Mouse (Mus musculus) CH12.LX (cell line): ENCODE measurements at regions not wholly inside any gene's neighbourhood (a gene's known extent, or its start where the extent isn't known, plus 50 kb on each side); places are given as distances from the start of the nearest gene placed in this dataset.

Source experiments
- DNase-seq: peaks from one replicate; pipeline ENCODE4 v3.0.0-alpha.2; 2013; ENCODE audit errors: extremely low read depth
- H3K27ac ChIP-seq: 2 replicates; pipeline ENCODE4 v1.5.1; 2012; ENCODE audit warnings: low read depth, mild to moderate bottlenecking, control low read depth, moderate library complexity; ENCODE audit not compliant: insufficient read depth
- H3K27me3 ChIP-seq: replicated peaks from 2 replicates; pipeline ENCODE3; 2012; ENCODE audit warnings: inconsistent platforms
- H3K36me3 ChIP-seq, 2 experiments: replicated peaks in 1 of 2; 2 replicates each; pipeline versions ENCODE3 to v1.6.1; 2012; ENCODE audit warnings: inconsistent platforms in 1 of 2, low read length in 1 of 2, mild to moderate bottlenecking in 1 of 2, mixed read lengths in 1 of 2, moderate library complexity in 1 of 2; ENCODE audit not compliant: control insufficient read depth in 1 of 2, insufficient read depth in 1 of 2
- H3K4me1 ChIP-seq, 2 experiments: 2 replicates each; pipeline ENCODE4 v1.6.1; 2012; ENCODE audit warnings: inconsistent platforms in 1 of 2, moderate library complexity in 1 of 2; ENCODE audit not compliant: insufficient read depth in 2 of 2, control insufficient read depth in 1 of 2
- H3K4me2 ChIP-seq: 2 replicates; pipeline ENCODE4 v1.6.1; 2012; ENCODE audit warnings: low read depth, mild to moderate bottlenecking, control low read depth; ENCODE audit not compliant: poor library complexity, insufficient read depth, severe bottlenecking
- H3K4me3 ChIP-seq, 3 experiments: fragments of 150-350 bp in 1 of 3; sonication (generic) in 1 of 3; replicated peaks in 1 of 3; 2 replicates each; pipeline versions ENCODE3 to v1.5.1; 2011 to 2012; ENCODE audit warnings: low read depth in 2 of 3, low read length in 2 of 3, mild to moderate bottlenecking in 2 of 3, moderate library complexity in 2 of 3, control low read depth in 1 of 3, improper control_type of control experiment in 1 of 3, inconsistent platforms in 1 of 3, mixed read lengths in 1 of 3; ENCODE audit not compliant: poor library complexity in 1 of 3
- H3K79me2 ChIP-seq: replicated peaks from 2 replicates; pipeline ENCODE4 v1.6.1; 2012; ENCODE audit warnings: mild to moderate bottlenecking, moderate library complexity; ENCODE audit not compliant: control insufficient read depth, poor library complexity, insufficient read depth, severe bottlenecking; ENCODE audit errors: extremely low read depth
- H3K9ac ChIP-seq: 2 replicates; pipeline ENCODE4 v1.6.1; 2012; ENCODE audit warnings: low read depth, mild to moderate bottlenecking, control low read depth, moderate library complexity; ENCODE audit not compliant: insufficient read depth
- H3K9me3 ChIP-seq: replicated peaks from 2 replicates; pipeline ENCODE3; 2012; ENCODE audit warnings: low read length, inconsistent platforms, mixed read lengths
- BHLHE40 ChIP-seq: IDR thresholded peaks from 2 replicates; pipeline ENCODE4 v1.6.1; 2011; ENCODE audit warnings: mild to moderate bottlenecking, low read depth, low read length, improper control_type of control experiment
- CHD1 ChIP-seq: IDR thresholded peaks from 2 replicates; pipeline ENCODE4 v1.6.1; 2012; ENCODE audit warnings: low read depth, low read length, improper control_type of control experiment, inconsistent platforms
- CHD2 ChIP-seq: IDR thresholded peaks from 2 replicates; pipeline ENCODE4 v1.6.1; 2011; ENCODE audit warnings: low read length, improper control_type of control experiment
- CTCF ChIP-seq, 2 experiments: IDR thresholded peaks in 1 of 2; conservative IDR thresholded peaks in 1 of 2; 2 replicates each; pipeline ENCODE4 v1.5.1; 2011 to 2012; ENCODE audit warnings: low read depth in 2 of 2, low read length in 2 of 2, improper control_type of control experiment in 1 of 2, inconsistent platforms in 1 of 2, mild to moderate bottlenecking in 1 of 2, moderate library complexity in 1 of 2
- E2F4 ChIP-seq: IDR thresholded peaks from 2 replicates; pipeline ENCODE4 v1.6.1; 2011; ENCODE audit warnings: low read depth, low read length, improper control_type of control experiment; ENCODE audit not compliant: insufficient replicate concordance
- ELF1 ChIP-seq: IDR thresholded peaks from 2 replicates; pipeline ENCODE4 v1.6.1; 2014; ENCODE audit warnings: low read depth, mild to moderate bottlenecking, inconsistent platforms, low read length, improper control_type of control experiment
- EP300 ChIP-seq: IDR thresholded peaks from 2 replicates; pipeline ENCODE4 v1.6.1; 2011; ENCODE audit warnings: low read length, improper control_type of control experiment
- ETS1 ChIP-seq: conservative IDR thresholded peaks from 2 replicates; pipeline ENCODE4 v1.6.1; 2012; ENCODE audit warnings: low read depth, mild to moderate bottlenecking, inconsistent platforms, low read length, improper control_type of control experiment, moderate library complexity
- GABPA ChIP-seq: IDR thresholded peaks from 2 replicates; pipeline ENCODE4 v1.6.1; 2012; ENCODE audit warnings: low read depth, low read length, improper control_type of control experiment, inconsistent platforms; ENCODE audit not compliant: insufficient replicate concordance
- HCFC1 ChIP-seq: IDR thresholded peaks from 2 replicates; pipeline ENCODE4 v1.6.1; 2012; ENCODE audit warnings: low read depth, mild to moderate bottlenecking, inconsistent platforms, low read length, improper control_type of control experiment
- IRF4 ChIP-seq: IDR thresholded peaks from 2 replicates; pipeline ENCODE4 v1.6.1; 2014; ENCODE audit warnings: low read depth, mild to moderate bottlenecking, inconsistent platforms, low read length, improper control_type of control experiment
- JUN ChIP-seq: IDR thresholded peaks from 2 replicates; pipeline ENCODE4 v1.6.1; 2011; ENCODE audit warnings: low read depth, mild to moderate bottlenecking, low read length, improper control_type of control experiment, moderate library complexity; ENCODE audit not compliant: insufficient read depth
- JUND ChIP-seq: conservative IDR thresholded peaks from 2 replicates; pipeline ENCODE4 v1.6.1; 2011; ENCODE audit warnings: low read depth, low read length, improper control_type of control experiment
- KAT2A ChIP-seq: IDR thresholded peaks from 2 replicates; pipeline ENCODE4 v1.6.1; 2012; ENCODE audit warnings: low read length, improper control_type of control experiment, inconsistent platforms; ENCODE audit not compliant: insufficient replicate concordance
- MAFK ChIP-seq: IDR thresholded peaks from 2 replicates; pipeline ENCODE4 v1.6.1; 2011; ENCODE audit warnings: low read length, improper control_type of control experiment; ENCODE audit not compliant: insufficient replicate concordance
- MAX ChIP-seq: IDR thresholded peaks from 2 replicates; pipeline ENCODE4 v1.6.1; 2011; ENCODE audit warnings: low read length, improper control_type of control experiment
- MAZ ChIP-seq: IDR thresholded peaks from 2 replicates; pipeline ENCODE4 v1.6.1; 2012; ENCODE audit warnings: low read depth, mild to moderate bottlenecking, inconsistent platforms, low read length, improper control_type of control experiment, moderate library complexity
- MEF2A ChIP-seq: IDR thresholded peaks from 2 replicates; pipeline ENCODE4 v1.6.1; 2014; ENCODE audit warnings: low read depth, mild to moderate bottlenecking, inconsistent platforms, low read length, improper control_type of control experiment, borderline replicate concordance
- MXI1 ChIP-seq: IDR thresholded peaks from 2 replicates; pipeline ENCODE4 v1.6.1; 2011; ENCODE audit warnings: mild to moderate bottlenecking, low read depth, low read length, improper control_type of control experiment
- MYC ChIP-seq: IDR thresholded peaks from 2 replicates; pipeline ENCODE4 v1.6.1; 2011; ENCODE audit warnings: low read depth, mild to moderate bottlenecking, improper control_type of control experiment, low read length
- NELFE ChIP-seq: IDR thresholded peaks from 2 replicates; pipeline ENCODE4 v1.6.1; 2011; ENCODE audit warnings: low read depth, low read length, improper control_type of control experiment
- NRF1 ChIP-seq: IDR thresholded peaks from 2 replicates; pipeline ENCODE4 v1.6.1; 2014; ENCODE audit warnings: low read depth, mild to moderate bottlenecking, inconsistent platforms, low read length, improper control_type of control experiment, moderate library complexity
- PAX5 ChIP-seq: IDR thresholded peaks from 2 replicates; pipeline ENCODE4 v1.6.1; 2012; ENCODE audit warnings: low read length, inconsistent platforms, mixed read lengths
- POLR2A ChIP-seq: IDR thresholded peaks from 2 replicates; pipeline ENCODE4 v1.6.1; 2011; ENCODE audit warnings: low read depth, mild to moderate bottlenecking, improper control_type of control experiment, low read length
- POLR2AphosphoS2 ChIP-seq: IDR thresholded peaks from 2 replicates; pipeline ENCODE4 v1.6.1; 2011; ENCODE audit warnings: low read depth, low read length, improper control_type of control experiment
- RAD21 ChIP-seq: IDR thresholded peaks from 2 replicates; pipeline ENCODE4 v1.6.1; 2011; ENCODE audit warnings: low read depth, mild to moderate bottlenecking, low read length, improper control_type of control experiment, moderate library complexity
- RCOR1 ChIP-seq: conservative IDR thresholded peaks from 2 replicates; pipeline ENCODE4 v1.6.1; 2012; ENCODE audit warnings: low read depth, mild to moderate bottlenecking, inconsistent platforms, low read length, improper control_type of control experiment
- SIN3A ChIP-seq: IDR thresholded peaks from 2 replicates; pipeline ENCODE4 v1.6.1; 2012; ENCODE audit warnings: low read length, improper control_type of control experiment, inconsistent platforms
- SMC3 ChIP-seq: IDR thresholded peaks from 2 replicates; pipeline ENCODE4 v1.6.1; 2011; ENCODE audit warnings: low read depth, low read length, improper control_type of control experiment
- TBP ChIP-seq: conservative IDR thresholded peaks from 2 replicates; pipeline ENCODE4 v1.6.1; 2011; ENCODE audit warnings: low read depth, low read length, improper control_type of control experiment
- TCF12 ChIP-seq: IDR thresholded peaks from 2 replicates; pipeline ENCODE4 v1.6.1; 2014; ENCODE audit warnings: low read depth, mild to moderate bottlenecking, inconsistent platforms, low read length, improper control_type of control experiment
- UBTF ChIP-seq: IDR thresholded peaks from 2 replicates; pipeline ENCODE4 v1.6.1; 2012; ENCODE audit warnings: low read depth, mild to moderate bottlenecking, inconsistent platforms, low read length, improper control_type of control experiment, moderate library complexity
- USF1 ChIP-seq: IDR thresholded peaks from 2 replicates; pipeline ENCODE4 v1.6.1; 2014; ENCODE audit warnings: low read depth, mild to moderate bottlenecking, inconsistent platforms, low read length, improper control_type of control experiment
- USF2 ChIP-seq: conservative IDR thresholded peaks from 2 replicates; pipeline ENCODE4 v1.6.1; 2011; ENCODE audit warnings: low read depth, low read length, improper control_type of control experiment
- ZC3H11A ChIP-seq: IDR thresholded peaks from 2 replicates; pipeline ENCODE4 v1.6.1; 2012; ENCODE audit warnings: low read depth, mild to moderate bottlenecking, inconsistent platforms, low read length, improper control_type of control experiment
- ZKSCAN1 ChIP-seq: IDR thresholded peaks from 2 replicates; pipeline ENCODE4 v1.6.1; 2012; ENCODE audit warnings: low read depth, inconsistent platforms, low read length, improper control_type of control experiment, borderline replicate concordance
- ZMIZ1 ChIP-seq: IDR thresholded peaks from 2 replicates; pipeline ENCODE4 v1.6.1; 2012; ENCODE audit warnings: low read depth, mild to moderate bottlenecking, inconsistent platforms, low read length, improper control_type of control experiment
- ZNF384 ChIP-seq: IDR thresholded peaks from 2 replicates; pipeline ENCODE4 v1.6.1; 2012; ENCODE audit warnings: low read depth, low read length, improper control_type of control experiment, inconsistent platforms
- dilution Hi-C: fragments of 300-500 bp; cut with MboI; formaldehyde crosslinking; loops from 2 replicates; pipeline ENCODE4 v1.14.3; 2020; ENCODE audit warnings: low sequenced_read_pairs; ENCODE audit not compliant: extremely low pct_unique_long_range_greater_than_20kb, extremely low pct_ligation_motif_present
- in situ Hi-C: fragments of 300-500 bp; cut with MboI; formaldehyde crosslinking; loops from 3 replicates; pipeline ENCODE4 v1.14.3; 2019; ENCODE audit warnings: low sequenced_read_pairs, low pct_ligation_motif_present, low pct_unique_long_range_greater_than_20kb, mixed read lengths

GRCm38 (mm10) chr17:88159851-88160676 is 95.0 kb upstream of the Fbxo11 start:
- dilution Hi-C loops (no loop called here), in situ Hi-C loops (loop anchor here (5.0 kb wide), 1 partner anchor 43 kb away; no protein-coding TSS in a partner anchor)
- H3K4me3 ChIP-seq: peak overlapping the region; percentile 56 to 85 (median 70)

GRCm38 (mm10) chr17:88160677-88161001 is 95.5 kb upstream of the Fbxo11 start:
- TF ChIP-seq HCFC1 (no peak), ZMIZ1 (peak; percentile 50; the same call in 1 of the 2 replicates), MAX (no peak), POLR2A (peak; percentile 77), POLR2AphosphoS2 (peak; percentile 81; the same call in 1 of the 2 replicates)
- peak; percentile 62 for DNase-seq
- in situ Hi-C loops: no loop called here
- dilution Hi-C loops: no loop called here
- peaks cover 14% of the 10 kb centered on the region for H3K9me3 ChIP-seq
- H3K4me3 ChIP-seq: peak overlapping the region; percentile 56 to 85 (median 70)
- peaks cover 9 to 17% of the 10 kb centered on the region in 2 experiments for H3K36me3 ChIP-seq
- H3K79me2 ChIP-seq: peaks cover 31% of the 10 kb centered on the region
- H3K4me2 ChIP-seq: peak overlapping the region; percentile 86; the same call in 1 of the 2 replicates
- peak overlapping the region; percentile 92 for H3K27ac ChIP-seq
- peaks cover 5 to 13% of the 10 kb centered on the region in 2 experiments; a peak in 3 of 4 replicates for H3K4me1 ChIP-seq
- no peaks in the 10 kb centered on the region for H3K27me3 ChIP-seq
- H3K9ac ChIP-seq: peak overlapping the region; percentile 85

More at GRCm38 (mm10) chr17:88159851-88160676, 95.0 kb upstream of the Fbxo11 start:
- Histone ChIP-seq H3K79me2 (peaks cover 31% of the 10 kb centered on the region), H3K27ac (peak overlapping the region; percentile 92), H3K27me3 (no peaks in the 10 kb centered on the region)
- TF ChIP-seq MAFK: 0 out of 2 replicates have a peak, but pooled peaks have one; percentile 42
- TF ChIP-seq POLR2A: peak; percentile 97
- TF ChIP-seq RCOR1: no peak
- TF ChIP-seq CTCF (conservative IDR thresholded peaks at IDR 0.05 in 1 of 2, IDR thresholded peaks at IDR 0.05 in 1 of 2; ENCODE audit: low read depth in 2 of 2, low read length in 2 of 2): peak in 1 of 2 experiments; percentile 59; a peak in 2 of 4 replicates
- no peak; the same call in 1 of the 2 replicates for TF ChIP-seq ZC3H11A
- no peak for TF ChIP-seq E2F4
- peak; percentile 83; the same call in 1 of the 2 replicates for TF ChIP-seq SIN3A
- peak; percentile 89 for TF ChIP-seq TCF12
- TF ChIP-seq BHLHE40: peak; percentile 51; the same call in 1 of the 2 replicates
- peak; percentile 76 for TF ChIP-seq ZNF384
- peak; percentile 78 for TF ChIP-seq CHD2
- TF ChIP-seq KAT2A: no peak
- TF ChIP-seq RAD21: peak; percentile 59
- no peak for TF ChIP-seq USF1
- TF ChIP-seq POLR2AphosphoS2: peak; percentile 95
- TF ChIP-seq ZKSCAN1: no peak
- TF ChIP-seq PAX5: no peak
- TF ChIP-seq MAZ: peak; percentile 94
- TF ChIP-seq ELF1: peak; percentile 74; the same call in 1 of the 2 replicates
- TF ChIP-seq IRF4: peak; percentile 86
- no peak for TF ChIP-seq JUN
- no peak for TF ChIP-seq USF2
- TF ChIP-seq NRF1: no peak
- TF ChIP-seq MEF2A: peak; percentile 71; the same call in 1 of the 2 replicates
- TF ChIP-seq CHD1: peak; percentile 93; the same call in 1 of the 2 replicates
- peak; percentile 70; the same call in 1 of the 2 replicates for TF ChIP-seq MXI1
- TF ChIP-seq JUND: no peak
- TF ChIP-seq HCFC1: peak; percentile 55
- peak; percentile 62 for TF ChIP-seq ETS1
- TF ChIP-seq TBP: peak; percentile 98
- TF ChIP-seq GABPA: no peak
- TF ChIP-seq MAX: peak; percentile 65; the same call in 1 of the 2 replicates
- peak; percentile 81 for TF ChIP-seq MYC
- TF ChIP-seq UBTF: no peak
- TF ChIP-seq SMC3: peak; percentile 61
- TF ChIP-seq EP300: peak; percentile 65
- TF ChIP-seq ZMIZ1: peak; percentile 98
- peak; percentile 93 for TF ChIP-seq NELFE
- TF ChIP-seq, all 38 proteins: peak for 25
- Histone ChIP-seq H3K9ac (peak overlapping the region; percentile 85), H3K9me3 (peaks cover 14% of the 10 kb centered on the region), H3K36me3 (peaks cover 4 to 11% of the 10 kb centered on the region in 2 experiments), H3K4me1 (peaks cover 5 to 13% of the 10 kb centered on the region in 2 experiments; a peak in 3 of 4 replicates), H3K4me2 (peak overlapping the region; percentile 72)
- peak; percentile 98 for DNase-seq
